Mouse (Mus musculus): Measurements from ENCODE around the gene Mrps6.

DNA sequence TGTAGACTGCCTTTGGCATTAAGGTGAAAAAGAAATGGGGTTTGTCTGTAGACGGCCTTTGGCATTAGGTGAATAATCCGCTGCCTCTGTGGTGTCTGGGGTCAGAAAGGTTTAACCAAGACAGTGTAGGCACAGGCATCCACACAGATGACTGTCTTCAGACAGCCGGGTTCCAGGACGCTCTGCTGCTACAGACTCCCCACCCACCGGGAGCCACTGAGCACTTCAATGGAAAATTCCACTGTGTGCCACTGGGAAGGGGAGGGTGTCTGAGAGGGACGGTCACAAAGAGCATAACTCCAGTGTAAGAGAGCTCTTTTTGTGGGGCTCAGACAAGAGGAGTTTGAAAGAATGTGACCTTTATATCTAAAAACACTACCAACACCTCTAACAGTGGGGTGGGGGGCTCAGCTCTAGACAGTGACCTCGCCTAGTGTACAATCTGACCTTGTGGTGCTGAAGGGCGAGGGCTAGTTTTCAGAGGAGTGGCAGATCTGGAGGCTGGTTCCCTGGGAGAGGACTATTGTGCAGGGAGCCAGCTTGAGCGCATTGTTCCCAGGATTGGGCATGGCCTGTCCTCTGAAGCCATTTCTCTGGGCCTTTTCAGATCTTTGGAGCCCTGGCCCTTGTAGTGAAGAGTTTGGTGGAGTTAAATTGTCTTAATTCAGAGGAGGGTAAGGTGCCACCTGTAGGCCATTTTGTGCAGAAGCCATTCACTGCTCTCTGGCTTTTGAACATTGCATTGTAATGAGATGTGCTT, 45.7 kb downstream of the Mrps6 start:
- TF ChIP-seq POLR2A (IDR thresholded peaks at IDR 0.05; ENCODE audit: low read depth, low read length) (no peak), CTCF (IDR thresholded peaks at IDR 0.05; ENCODE audit: borderline replicate concordance, insufficient read depth, low read length) (no peak)

Data from embryonic fibroblast, embryonic 13.5 days (primary cell).